Mouse (Mus musculus) right cerebral cortex, adult 18-20 months (tissue): Measurements from ENCODE around the gene Cdhr2.

ENCODE experiments used
- DNase-seq: peaks from one replicate; pipeline ENCODE4 v3.0.0; 2022; ENCODE audit warnings: mixed read lengths

Cdhr2 gene

DNA sequence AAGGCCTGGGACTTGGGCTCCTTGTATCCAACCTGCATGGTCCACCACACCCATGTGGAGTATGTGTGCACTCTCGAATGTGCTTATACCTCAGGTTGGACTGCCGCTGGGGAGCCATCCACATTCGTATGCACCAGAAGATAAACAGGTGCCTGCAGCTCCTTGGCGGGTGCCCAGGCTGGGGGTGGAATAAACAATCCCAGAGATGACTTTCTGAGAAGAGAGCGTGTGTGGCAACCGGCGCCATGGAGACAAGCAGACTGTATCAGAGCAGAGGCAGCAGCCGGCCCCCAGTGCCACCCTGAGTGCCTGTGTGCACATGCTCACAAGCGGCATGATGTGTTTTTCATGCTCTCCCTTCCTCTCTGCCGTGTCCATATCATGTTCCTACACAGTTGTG lies 51.4 kb downstream of the Cdhr2 start:
- DNase-seq: peak; percentile 90

DNA sequence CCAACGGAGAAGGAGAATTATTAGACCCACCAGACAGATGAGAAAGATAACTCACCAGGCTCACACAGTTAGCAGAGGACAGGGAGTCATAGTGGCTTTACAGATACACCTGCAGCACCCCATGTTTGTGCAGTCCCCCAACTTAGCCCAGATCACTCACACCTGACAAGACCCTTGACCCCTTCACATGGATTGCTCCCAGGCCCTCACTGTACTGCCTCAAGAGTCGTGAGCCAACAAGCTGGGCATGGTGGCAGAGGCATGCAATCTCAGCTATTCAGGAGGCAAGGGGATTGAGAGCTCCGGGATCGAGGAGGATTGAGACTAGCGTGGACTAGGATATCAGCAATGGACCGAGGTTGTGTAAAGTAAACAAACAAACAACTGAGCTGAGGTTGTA lies 52.5 kb downstream of the Cdhr2 start:
- no peak for DNase-seq

DNA sequence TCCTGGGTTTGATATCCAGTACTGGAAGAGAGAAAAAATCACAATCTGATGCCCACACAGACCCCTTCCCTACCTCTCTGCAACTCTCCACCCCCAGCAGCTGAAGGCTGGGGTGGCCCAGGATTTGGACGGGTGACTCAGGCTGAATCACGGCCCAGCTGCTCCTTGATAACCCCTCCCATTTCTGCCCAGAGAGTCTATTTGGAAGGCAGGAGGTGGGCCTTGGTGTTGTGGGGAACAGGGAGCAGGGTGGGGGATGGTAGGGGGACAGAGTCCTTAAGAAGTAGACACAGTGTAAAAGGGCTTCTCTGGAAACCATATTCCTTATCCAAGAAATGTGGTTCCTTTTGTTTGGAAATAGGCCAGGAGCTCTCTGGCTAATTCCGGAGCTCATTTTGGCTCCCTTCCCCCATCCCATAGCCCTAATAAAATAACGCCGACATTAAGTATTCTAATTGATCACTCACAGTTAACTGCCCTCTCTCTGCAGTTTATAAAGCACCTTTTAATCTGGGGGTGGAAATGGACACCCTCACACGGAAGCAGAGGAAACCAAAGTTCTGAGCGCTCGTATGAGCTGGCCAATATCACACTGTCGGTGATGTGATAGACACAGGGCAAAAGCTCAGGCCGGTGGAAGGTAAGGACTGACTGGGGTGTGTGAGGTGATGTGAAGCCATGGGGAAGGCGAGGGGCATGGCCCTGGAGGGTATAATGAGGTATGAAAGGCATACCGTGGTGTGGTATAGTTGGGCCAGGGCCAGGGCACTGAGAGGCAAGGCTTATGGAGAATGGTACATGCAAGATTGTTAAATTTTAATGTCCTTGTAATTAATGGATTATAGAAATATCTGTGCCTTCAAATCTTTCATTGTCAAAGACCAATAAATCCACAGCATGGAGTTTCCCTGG lies 53.2 kb downstream of the Cdhr2 start:
- DNase-seq: no peak

DNA sequence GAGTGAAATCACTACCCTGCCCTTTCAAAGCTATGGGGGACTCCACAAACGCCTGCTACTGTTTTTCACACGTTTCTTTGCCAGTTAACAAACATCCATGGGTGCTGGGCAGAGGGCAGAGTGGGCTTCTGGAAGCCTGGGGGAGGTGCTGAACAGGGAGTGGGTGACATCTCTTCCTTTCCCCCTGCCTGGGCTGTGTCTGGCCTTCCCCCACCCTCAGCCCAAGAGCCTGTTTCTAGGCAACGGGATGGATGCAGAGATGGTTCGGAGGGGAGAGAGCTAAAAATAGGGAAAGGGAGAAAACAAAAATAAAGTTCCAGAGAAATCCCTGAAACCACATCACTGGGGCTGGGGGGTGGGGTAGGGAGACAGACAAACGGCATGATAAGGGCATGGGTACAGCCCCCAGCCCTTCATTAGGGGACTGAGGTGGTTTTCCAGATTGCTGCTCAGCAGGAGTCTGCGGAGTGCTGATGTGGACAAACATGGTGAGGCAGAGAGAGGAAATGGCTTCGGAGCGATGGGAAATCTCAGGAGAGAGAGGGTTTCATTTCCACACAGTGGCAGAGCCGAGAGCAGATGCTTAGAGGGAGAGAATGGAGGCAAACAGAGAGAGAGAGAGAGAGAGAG lies 54.1 kb downstream of the Cdhr2 start:
- peak; percentile 72 for DNase-seq

DNA sequence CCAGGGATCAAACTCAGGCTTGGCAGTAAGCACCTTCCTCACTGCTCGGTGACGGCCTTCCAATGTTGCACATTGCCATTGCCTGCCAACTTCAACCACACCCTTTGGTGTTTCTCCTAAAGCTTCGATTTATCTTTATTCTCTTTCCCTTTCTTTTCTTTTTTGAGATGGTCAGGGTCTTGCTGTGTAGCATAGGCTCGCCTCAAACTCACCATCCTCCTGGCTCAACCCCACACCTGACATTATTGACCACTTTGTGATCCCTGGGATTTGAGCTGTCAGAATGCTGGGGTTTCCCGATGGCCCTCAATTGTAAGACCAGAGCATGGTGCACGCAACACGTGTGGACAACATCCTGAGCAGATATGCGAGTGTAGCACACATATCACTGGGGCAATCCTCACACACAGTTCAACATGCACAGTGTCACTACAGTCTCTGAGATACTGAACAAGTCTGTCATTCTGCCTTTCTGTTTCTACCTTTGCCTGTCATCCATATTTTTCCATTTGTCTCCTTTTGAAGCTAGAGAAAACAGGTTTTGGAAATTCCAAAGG lies 55.0 kb downstream of the Cdhr2 start:
- no peak for DNase-seq

DNA sequence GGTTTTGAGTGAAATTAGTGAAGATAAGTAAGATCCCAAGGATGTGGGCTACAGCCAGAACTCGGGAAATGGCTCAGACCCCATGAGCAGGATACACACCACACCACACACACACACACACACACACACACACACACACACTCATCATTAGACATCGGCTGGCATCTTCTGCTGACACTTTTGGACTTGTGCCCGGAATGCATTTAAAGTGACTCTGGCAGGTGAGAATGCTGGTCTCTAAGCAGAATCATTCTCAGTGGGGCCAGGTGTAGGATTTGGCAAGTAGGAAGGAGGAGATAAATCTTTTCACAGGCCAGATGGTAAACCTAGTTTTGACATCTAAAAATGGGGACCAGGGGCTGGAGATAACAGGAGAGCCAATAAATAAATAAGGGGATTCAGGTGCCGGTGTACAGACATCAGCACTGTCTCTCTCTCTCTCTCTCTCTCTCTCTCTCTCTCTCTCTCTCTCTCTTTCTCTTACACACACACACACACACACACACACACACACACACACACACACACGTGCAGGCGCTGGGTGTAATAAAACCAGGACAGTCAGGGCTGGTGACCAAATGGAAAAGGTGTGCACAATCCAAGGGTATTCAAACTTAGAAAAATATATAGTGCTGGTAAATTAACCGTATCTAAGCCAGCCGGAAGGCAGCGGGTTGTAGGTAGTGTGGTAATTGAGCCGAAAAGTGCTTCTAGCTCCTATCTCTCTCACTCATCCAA lies 56.0 kb downstream of the Cdhr2 start:
- no peak for DNase-seq

DNA sequence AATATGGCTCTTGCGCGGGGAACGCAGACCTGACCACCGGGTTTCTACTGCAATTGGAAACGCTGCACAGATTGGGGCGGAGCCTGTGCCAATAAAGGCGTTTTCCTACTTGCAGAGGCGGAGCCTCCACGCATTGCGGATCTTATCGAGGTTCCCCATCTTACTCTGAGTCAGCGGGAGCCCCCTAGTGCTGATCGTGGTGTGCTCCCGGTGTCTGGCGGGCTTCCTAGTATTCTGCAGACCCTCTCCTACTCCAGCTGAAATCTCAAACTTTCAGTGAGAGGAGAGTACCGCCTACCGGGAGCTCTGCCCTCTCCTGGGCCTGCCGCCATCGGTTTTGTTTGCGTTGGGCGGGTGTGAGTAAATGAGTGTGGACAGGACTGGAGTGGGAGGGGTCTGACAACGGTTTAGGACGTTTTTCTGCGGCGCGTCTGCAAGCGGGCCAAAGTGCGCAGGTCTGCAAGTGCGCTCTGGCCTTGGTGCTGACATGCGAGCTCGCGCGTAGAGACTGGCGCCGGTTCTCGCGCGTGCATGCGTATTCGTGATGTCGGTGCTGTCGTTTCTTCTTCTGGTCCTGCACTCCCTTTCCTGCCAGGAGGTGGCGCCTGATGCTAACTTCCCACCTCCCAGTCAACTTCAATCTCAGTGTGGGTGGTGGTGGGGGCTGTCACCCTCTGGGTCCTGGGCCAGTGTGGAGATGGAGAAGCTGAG lies 56.9 kb downstream of the Cdhr2 start:
- DNase-seq: peak; percentile 93

DNA sequence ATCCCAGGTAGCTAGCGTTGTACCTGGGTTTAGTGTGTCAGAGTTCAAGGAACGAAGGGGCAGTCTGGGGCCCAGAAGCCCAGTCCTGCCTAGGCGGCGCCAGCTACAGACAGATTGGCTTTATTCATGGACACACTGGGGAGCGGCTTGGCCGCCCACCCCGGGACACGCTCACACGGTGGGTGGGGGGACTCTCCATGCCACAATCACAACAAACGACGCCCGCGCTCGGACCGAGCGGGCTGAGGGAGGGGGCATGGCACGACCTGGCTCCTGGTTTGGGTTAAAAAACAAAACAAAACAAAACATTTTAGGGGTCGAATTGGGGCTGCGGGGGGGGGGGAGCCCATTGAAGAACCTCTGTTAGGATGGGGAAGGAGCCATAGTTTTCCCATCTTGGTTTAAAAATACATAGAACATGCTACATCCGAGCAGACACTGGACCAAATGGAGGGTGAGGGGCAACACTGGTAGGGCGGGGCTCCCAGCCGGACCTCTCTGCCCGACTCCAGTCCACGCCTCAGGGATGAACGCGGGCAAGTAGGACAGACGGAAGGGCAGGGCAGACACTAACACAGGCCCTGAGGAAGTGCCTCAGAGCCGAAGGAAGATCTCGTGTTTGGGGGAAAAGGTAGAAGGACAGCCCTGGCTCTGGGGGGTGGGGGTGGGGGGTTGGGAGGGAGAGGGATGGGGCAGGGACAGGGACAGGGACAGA lies 57.7 kb downstream of the Cdhr2 start:
- peak; percentile 29 for DNase-seq

DNA sequence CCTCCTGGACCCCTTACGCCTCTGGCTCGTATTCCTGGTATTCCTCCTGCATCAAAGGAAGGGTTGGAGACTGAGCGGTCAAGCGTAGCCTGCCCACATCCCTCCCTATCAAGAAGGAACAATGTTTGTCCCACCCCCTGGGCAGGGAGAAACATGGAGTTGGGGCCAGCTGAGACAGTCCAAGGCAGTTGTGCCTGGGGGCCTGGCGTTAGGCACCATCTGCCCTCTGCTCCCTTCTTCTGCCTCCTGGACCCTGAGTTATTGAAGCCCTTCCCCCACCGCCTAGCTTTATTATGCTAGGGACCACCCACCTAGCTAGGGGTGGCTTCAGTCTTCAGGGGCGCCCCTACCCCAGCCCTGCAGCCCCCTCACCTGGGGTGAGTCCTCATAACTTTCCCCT lies 58.2 kb downstream of the Cdhr2 start:
- DNase-seq: peak; percentile 7

DNA sequence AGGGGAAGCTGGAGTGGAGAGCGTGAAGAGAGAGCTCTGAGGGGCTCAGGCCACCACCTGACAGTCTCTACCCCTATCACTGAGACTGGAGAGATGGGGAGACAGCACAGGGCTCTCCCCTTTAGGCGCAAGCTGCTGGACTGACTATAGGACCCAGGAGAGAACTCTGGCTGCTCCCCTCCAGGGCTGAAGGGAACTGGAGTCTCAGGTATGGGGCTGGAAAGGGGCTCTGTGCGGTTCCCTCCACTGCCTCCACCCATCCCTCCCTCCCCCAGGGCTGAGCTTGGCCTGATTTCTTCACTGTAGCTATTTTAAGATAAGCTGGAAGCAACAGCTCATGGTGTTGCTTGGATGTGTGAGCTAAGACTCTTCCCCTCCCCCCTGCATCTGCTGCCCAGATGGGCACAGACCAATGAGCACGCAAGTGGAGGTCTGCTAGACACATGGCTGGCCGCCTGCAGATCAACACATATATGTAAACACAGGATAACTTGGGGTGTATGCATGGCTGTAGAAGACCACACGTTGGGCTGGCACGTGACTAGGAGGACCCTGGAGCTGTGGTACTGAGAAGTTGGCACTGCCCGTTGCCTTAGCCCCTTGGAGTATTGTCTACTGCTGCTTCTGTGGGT lies 59.0 kb downstream of the Cdhr2 start:
- peak; percentile 92 for DNase-seq

DNA sequence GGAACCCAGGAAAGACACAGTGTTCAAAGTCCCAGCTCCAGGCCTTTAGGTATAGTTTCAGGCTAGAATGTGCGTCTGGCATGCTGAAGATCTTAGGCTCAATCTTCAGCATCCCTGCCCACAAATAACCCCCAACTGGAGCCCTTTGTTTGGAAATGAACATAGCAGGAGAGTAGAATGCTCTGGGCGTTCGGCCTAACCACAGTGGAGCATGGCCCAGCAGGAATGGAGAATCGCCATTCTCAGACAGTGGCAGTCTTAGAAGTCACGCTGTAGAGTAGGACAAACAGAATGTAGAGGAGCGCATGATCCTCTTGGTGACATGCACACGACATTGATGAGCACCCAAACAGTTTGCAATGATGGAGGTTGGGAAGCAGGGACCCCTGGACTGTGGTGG lies 59.6 kb downstream of the Cdhr2 start:
- no peak for DNase-seq

DNA sequence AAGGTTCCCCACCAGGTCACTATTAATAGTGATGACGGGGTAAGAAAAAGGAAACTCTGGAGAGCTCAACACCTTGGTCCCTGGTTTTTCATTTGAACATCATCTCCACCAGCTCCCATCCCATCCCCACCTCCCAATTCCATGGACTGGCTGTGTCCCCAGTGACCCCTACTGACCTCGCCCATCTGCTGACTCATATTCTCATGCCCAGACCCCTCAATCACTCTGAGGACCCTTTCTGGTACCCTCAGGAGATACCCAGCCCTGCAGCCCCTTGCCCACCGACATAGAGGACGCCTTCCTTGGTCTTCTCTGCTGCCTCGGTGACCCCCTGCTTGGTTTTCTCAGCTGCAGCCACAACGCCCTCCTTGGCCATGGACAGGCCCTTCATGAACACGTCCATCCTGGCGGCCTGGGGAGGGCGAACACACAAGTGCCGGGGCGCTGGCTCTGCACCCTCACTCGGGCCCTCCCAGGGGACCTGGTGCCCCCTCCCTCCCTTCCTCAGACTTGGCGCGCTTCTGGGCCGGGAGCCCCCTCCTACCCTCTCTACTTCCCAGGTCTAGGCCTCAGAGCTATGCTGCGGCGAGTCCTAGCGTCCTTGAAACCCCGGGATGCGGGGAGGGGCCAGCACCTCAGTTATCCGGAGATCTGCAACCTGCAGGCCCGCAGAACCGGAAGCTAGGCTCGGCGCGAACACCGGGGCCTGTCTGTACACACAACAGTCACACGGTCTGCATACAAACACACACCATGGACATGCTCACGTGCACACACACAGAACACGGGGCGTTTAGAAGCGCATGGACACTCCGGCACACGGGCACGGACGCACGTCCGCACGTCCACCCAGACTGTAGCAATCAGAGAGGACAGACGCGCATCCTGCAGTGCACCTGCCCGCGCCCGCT lies 64.3 kb downstream of the Cdhr2 start:
- DNase-seq: no peak

DNA sequence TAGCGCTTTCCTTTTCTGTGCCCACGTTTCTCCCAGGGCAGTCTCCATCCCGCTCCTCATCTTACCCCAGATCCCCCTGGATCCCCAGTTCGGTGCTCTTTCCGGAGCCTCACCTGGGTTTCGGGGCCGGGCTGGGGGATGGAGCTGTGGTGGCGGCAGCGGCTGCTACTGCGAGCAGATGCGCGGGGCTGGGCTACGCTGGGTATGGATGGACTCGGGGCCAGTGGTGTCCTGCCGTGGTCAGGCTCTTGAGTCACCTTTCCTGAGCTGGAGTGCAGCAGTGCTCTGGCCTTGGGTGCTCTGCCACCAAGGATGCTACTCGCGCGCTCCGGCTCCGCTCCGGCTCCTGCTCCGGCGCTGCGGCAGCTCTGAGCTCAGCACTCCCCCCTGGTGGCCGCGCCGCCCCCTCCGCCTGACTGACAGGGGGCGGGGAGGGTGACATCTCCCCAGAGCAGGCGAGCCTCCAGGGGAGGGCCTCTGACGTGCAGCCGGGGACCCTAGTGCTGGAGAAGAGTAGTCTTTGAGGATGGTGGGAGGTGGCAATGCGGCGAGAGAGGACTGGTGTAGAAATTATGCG lies 65.0 kb downstream of the Cdhr2 start, which contains the start of gene Sncb:
Gene Sncb (minus strand): TSS at position 404 of the 577 bp plus-strand sequence.
- DNase-seq: peak; percentile 91

DNA sequence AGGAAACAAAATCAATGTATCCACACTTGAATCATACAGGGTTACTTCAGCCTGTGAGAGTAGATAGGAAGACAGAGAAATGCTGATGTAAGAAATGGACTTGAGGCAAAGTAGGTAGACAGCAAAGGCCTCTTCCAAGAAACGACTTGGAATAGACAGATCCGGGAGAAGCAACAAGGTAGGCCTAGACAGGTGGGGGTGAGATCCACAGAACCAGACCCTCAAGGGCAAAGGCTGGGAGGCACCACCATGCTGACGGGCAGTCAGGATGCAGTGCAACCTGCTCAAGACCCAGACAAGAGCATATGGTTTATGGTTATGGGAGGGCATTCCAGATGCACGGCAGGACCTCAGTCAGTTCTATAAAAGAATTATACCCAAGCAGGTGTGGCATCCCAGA lies 65.8 kb downstream of the Cdhr2 start:
- DNase-seq: no peak

DNA sequence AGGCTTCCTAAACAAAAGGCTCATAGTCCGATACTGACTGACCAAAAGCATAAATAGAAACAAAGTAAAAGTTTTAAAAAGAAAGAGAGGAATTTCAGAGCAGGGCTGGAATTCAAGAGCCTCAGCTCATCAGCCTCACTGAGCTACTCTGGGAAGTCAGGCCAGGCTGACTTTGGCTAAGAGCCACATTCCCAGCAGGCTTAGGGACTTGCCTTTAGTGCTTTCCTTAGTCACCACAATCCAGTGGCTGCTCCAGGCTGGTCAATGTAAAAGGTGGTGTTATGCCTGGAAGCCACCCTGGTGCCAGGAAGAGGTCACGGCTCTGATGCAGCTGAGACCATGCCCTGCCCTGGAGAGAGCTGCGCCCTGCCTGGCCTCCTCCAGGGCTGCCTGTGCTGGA lies 79.3 kb downstream of the Cdhr2 start:
- peak; percentile 78 for DNase-seq

DNA sequence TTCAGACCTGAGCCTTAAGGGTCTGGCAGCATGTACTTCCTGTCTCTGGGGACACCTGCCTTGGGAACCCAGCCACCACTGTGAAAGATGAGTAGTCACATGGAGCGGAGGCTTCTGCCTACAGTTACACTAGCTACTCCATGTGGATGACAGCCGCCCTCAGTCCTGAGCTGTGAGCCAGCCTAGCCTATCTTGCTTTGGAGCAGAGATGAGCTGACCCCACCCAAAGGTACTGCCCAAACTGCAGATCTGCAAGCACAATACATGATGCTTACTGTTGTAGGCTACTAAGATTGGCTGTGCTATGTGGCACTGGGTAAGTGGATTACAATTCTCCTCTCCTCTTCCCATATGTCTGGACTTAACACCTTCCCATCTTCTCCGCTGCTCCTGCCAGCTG lies 79.8 kb downstream of the Cdhr2 start:
- DNase-seq: peak; percentile 68

DNA sequence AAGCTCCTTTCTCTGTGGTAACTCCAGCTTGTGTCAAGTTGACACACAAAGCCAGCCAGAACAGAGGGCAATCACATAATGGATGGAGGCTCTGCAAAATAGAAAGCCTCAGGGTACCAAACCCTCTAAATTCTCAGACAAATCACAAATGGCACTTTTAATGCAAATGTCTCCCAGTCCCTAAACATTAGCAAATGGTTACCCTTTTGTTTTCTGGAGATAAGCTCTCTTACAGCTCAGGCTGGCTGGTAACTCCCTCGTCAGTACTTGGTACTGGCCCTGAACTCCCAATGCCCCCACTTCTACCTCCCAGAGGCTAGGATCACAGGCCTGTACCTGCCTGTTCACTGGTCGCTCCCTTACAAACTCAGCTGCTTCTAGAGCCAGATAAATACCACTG lies 82.0 kb downstream of the Cdhr2 start:
- DNase-seq: no peak

DNA sequence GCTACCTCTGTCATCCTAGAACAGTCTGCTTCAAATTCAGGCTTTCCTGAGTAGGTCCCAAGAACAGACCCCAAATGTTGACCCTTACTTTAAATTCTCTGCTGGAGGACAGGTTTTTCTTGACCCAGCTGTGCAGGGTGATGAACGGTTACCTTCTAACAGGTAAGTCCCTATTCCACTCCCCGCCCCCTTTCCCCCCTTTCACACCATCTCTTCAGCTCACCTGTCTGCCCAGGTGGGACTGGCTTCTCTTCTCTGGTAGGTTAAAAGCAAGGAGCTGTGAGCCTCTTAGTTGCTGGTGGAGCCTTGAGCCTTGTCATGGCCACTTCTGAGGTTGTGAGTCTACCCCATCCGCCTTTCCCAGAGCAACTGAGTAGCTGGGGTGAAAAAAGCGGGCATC lies 82.4 kb downstream of the Cdhr2 start, which contains the start of gene Eif4e1b:
Gene Eif4e1b (plus strand): TSS at position 301 of the 400 bp plus-strand sequence.
- DNase-seq: no peak
